Mouse (Mus musculus): ENCODE data around the gene Inip. TPM values are rescaled to one million over a fixed set of nuclear protein-coding genes. Genes with fewer than 3 reads are reported as not detected.

Inip gene
- polyA plus RNA-seq, 1 experiment from 2014 or later: 68.0 TPM

DNA sequence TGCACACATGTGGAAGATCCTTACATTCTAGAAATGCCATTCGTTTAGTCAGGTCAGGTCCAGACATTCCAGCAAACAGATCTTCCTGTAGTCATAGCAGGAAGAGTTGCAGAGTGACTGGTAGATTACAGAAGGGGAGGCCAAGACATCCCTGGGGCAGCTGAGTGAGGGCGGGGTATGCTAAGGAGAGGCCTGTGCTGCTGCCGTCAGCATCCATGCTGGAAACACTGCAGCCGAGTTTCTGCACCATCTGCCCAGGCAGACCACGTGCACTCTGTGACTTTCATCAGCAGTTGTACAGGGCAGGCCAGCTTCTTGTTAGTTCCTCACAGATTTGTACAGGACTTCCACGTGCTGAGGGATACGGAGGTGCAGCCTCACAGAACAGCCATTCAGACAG lies 22.1 kb upstream of the Inip start:
- H3K9me3 ChIP-seq: no peaks in the 10 kb centered on the region
- no peak overlapping the region for H3K4me2 ChIP-seq
- H3K27me3 ChIP-seq: no peaks in the 10 kb centered on the region
- 54% methylated on average over 7 of the region's 7 CpGs for WGBS
- no peak overlapping the region for H3K27ac ChIP-seq
- peaks cover 18% of the 10 kb centered on the region for H3K4me1 ChIP-seq
- no peak for ATAC-seq (ENCODE audit: insufficient number of reproducible peaks, insufficient read depth, low FRiP score, low TSS enrichment, low read depth)
- H3K36me3 ChIP-seq: no peaks in the 10 kb centered on the region
- H3K4me3 ChIP-seq: no peak overlapping the region
- no peak overlapping the region for H3K9ac ChIP-seq

DNA sequence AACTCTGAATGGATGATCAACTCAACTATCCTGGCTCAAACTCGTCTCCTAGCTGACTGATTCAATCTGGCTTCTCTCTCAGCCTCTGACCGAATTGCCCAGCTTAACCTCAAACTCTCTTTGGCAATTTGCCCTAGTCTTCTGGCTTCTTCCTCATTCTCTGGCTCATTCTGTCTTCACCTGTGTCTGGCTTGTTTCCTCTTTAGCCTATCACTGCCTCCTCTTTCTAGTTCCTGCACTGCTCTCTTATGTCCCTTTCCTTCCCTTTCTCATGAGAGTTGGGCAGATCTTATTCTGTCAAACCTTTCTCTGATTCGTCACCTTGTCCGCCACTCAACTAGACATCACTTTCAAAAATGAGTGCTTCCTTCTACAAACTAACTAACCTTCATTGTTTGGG lies 20.7 kb upstream of the Inip start:
- Histone ChIP-seq H3K4me1 (peaks cover 18% of the 10 kb centered on the region), H3K9me3 (no peaks in the 10 kb centered on the region), H3K27me3 (no peaks in the 10 kb centered on the region), H3K4me3 (no peak overlapping the region), H3K36me3 (no peaks in the 10 kb centered on the region), H3K4me2 (no peak overlapping the region), H3K27ac (no peak overlapping the region), H3K9ac (no peak overlapping the region)
- 74% methylated on average over 4 of the region's 4 CpGs for WGBS
- no peak for ATAC-seq (ENCODE audit: insufficient number of reproducible peaks, insufficient read depth, low FRiP score, low TSS enrichment, low read depth)

DNA sequence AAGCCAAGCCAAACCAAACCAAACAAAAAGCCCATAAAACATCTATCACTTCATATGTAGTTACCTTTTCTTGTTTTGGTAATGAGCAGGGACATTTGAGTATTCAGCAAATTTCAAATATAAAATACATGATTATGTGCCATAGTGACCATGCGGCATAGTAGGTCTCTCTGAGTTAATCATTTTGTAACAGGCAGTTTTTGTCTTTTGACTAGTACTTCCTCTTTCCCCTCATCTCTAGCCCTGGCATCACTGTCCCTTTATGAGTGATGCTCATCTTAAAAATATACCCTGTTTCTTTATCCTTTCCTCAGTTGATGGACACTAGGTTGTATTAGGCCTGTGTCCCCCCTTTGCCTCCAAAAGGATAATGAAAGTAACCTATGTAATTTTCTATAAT lies 20.1 kb upstream of the Inip start:
- no peak overlapping the region for H3K27ac ChIP-seq
- H3K4me3 ChIP-seq: no peak overlapping the region
- ATAC-seq (ENCODE audit: insufficient number of reproducible peaks, insufficient read depth, low FRiP score, low TSS enrichment, low read depth): no peak
- H3K4me2 ChIP-seq: no peak overlapping the region
- peaks cover 18% of the 10 kb centered on the region for H3K4me1 ChIP-seq
- no peak overlapping the region for H3K9ac ChIP-seq
- no peaks in the 10 kb centered on the region for H3K9me3 ChIP-seq
- 93% methylated on average over 1 of the region's 1 CpGs for WGBS
- H3K36me3 ChIP-seq: no peaks in the 10 kb centered on the region
- H3K27me3 ChIP-seq: no peaks in the 10 kb centered on the region

DNA sequence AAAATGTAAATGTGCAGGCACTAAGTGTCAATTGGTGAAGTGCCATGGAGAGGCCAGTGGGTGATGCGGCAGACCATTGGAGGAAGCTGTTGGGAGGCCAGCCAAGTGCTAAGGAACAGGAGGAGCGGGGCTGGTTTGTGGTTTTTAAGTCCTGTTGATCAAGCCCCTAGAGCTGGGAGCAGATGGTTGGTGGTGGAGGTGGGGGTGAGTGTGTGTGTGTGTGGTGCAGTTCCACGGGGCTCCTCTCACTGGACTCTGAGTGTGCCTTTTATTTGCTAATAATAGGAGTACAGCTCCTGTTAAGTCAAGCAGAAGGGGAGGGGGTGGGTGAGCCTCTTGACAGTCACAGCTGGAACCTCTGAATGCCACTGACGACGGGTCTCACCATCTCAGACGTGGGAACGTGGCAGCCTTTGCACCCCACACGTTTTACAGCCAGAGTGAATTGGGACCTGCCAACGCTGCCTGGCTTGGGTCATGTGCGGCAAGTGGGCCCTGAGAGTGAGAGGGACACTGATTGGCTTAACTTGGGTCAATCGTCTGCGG lies 18.2 kb upstream of the Inip start:
- ATAC-seq (ENCODE audit: insufficient number of reproducible peaks, insufficient read depth, low FRiP score, low TSS enrichment, low read depth): no peak
- peak overlapping the region; percentile 16; the same call in 1 of the 2 replicates for H3K27ac ChIP-seq
- H3K36me3 ChIP-seq: no peaks in the 10 kb centered on the region
- H3K9ac ChIP-seq: no peak overlapping the region
- no peak overlapping the region for H3K4me3 ChIP-seq
- peaks cover 18% of the 10 kb centered on the region for H3K4me1 ChIP-seq
- H3K9me3 ChIP-seq: no peaks in the 10 kb centered on the region
- no peaks in the 10 kb centered on the region for H3K27me3 ChIP-seq
- H3K4me2 ChIP-seq: no peak overlapping the region
- WGBS: 72% methylated on average over 12 of the region's 12 CpGs

DNA sequence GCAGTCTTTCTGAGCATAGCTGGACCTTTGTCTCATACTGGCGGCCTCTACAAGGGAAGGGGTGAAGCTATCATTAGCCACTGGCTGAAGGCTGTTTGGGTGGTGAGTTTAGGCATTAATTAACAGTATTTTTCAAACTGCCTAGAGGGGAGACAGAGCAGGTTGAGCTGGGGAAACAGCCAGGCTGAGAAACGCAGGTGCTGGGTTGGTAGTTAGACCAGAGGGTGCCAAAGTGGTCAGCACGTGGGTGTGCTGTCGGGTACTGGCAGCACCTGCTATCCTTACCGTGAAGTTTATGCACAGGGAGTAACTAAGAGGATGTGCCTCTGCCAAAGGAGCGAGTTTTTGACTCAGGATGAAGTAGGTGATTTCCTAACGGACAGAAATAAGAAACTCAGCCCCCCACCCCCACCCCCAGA lies 17.7 kb upstream of the Inip start:
- no peak overlapping the region for H3K9ac ChIP-seq
- no peak for ATAC-seq (ENCODE audit: insufficient number of reproducible peaks, insufficient read depth, low FRiP score, low TSS enrichment, low read depth)
- H3K27ac ChIP-seq: no peak overlapping the region; the same call in 1 of the 2 replicates
- H3K4me1 ChIP-seq: peaks cover 18% of the 10 kb centered on the region
- 69% methylated on average over 7 of the region's 7 CpGs for WGBS
- H3K4me3 ChIP-seq: no peak overlapping the region
- H3K9me3 ChIP-seq: no peaks in the 10 kb centered on the region
- H3K4me2 ChIP-seq: no peak overlapping the region
- H3K36me3 ChIP-seq: no peaks in the 10 kb centered on the region
- H3K27me3 ChIP-seq: no peaks in the 10 kb centered on the region

DNA sequence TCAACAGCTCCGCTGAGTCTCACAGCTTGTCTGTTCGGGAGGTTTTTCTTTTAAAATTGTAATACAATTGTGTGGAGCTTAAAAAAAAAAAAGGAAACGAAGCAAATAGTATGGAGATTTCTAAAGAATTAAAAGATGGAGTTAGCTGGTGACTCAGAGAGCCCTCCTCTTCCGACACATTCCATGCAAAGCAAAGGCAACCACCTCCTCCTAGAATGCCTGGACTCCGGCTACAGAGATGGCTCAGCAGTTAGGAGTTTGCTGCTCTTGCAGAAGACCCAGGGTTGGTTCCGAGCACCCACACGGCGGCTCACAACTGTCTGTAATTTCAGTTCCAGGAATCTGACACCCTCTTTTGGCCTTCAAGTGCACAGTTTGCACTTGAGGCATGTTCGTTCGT lies 17.1 kb upstream of the Inip start:
- no peak for ATAC-seq (ENCODE audit: insufficient number of reproducible peaks, insufficient read depth, low FRiP score, low TSS enrichment, low read depth)
- WGBS: 85% methylated on average over 10 of the region's 10 CpGs
- Histone ChIP-seq H3K4me2 (no peak overlapping the region), H3K9me3 (no peaks in the 10 kb centered on the region), H3K4me3 (no peak overlapping the region), H3K27ac (no peak overlapping the region), H3K9ac (no peak overlapping the region), H3K4me1 (peaks cover 16% of the 10 kb centered on the region), H3K27me3 (no peaks in the 10 kb centered on the region), H3K36me3 (no peaks in the 10 kb centered on the region)

DNA sequence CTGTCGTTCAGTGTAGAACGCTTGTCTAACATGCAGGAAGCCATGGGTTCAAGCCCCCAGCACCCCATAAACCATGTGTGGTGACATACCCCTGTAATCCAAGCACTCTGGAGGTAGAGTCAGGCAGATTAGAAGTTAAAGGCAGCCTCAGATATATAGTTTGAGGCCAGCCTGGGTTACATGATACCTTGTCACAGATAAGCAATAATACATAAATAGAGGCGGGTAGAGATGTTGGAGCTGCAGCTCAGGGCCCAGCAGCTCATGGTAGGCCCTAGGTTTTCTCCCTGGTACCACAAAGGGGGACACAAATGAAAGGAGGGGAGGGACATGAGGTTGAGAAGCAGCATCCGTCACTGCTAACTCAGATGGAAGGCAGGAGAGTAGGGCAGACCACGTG lies 16.4 kb upstream of the Inip start:
- H3K4me1 ChIP-seq: peaks cover 12% of the 10 kb centered on the region
- H3K9ac ChIP-seq: no peak overlapping the region
- H3K36me3 ChIP-seq: no peaks in the 10 kb centered on the region
- no peak overlapping the region for H3K4me2 ChIP-seq
- no peak overlapping the region for H3K27ac ChIP-seq
- H3K27me3 ChIP-seq: no peaks in the 10 kb centered on the region
- ATAC-seq (ENCODE audit: insufficient number of reproducible peaks, insufficient read depth, low FRiP score, low TSS enrichment, low read depth): no peak
- H3K4me3 ChIP-seq: no peak overlapping the region
- 74% methylated on average over 5 of the region's 5 CpGs for WGBS
- no peaks in the 10 kb centered on the region for H3K9me3 ChIP-seq

DNA sequence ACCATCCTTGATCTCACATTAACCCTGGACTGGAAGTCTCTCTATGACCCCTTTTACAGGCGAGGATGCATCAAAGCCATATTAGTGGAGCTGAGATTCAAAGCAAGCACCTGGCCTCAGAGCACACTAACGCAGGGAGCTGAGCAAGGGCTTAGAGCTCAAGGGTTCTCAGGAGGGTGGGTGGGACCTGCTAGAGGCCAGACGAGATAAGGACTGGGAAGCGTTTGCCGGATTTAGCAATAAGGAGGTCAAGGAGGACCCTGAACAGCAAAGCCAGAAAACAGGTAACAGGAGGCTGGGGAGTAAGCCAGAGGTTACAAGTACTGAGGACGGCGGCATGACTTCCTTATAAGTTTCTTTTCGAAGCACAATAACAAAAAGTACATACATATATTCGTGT lies 15.1 kb upstream of the Inip start:
- Histone ChIP-seq H3K4me2 (no peak overlapping the region), H3K4me1 (peaks cover 12% of the 10 kb centered on the region), H3K4me3 (no peak overlapping the region), H3K27ac (no peak overlapping the region), H3K27me3 (no peaks in the 10 kb centered on the region), H3K9ac (no peak overlapping the region), H3K9me3 (no peaks in the 10 kb centered on the region), H3K36me3 (no peaks in the 10 kb centered on the region)
- WGBS: 76% methylated on average over 9 of the region's 9 CpGs
- ATAC-seq (ENCODE audit: insufficient number of reproducible peaks, insufficient read depth, low FRiP score, low TSS enrichment, low read depth): no peak

DNA sequence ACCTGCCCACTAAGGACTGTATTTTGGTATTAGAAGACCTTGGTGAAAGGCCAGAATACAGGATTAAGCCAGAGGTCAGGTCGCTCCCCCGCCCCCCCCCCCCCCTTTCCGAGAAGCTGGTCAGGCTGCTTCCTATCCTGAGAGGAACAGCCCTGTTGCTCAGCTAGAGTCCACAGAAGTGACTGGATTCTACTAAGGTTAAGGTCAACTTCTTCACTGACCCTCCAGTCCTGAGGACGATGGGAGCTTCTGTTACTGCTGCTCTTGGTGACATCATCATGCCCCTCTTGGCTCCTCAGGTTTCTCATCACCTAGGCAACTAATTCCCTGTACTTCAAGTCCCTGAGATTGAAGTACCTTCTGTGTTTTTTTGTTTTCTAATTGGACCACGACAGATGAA lies 14.6 kb upstream of the Inip start:
- Histone ChIP-seq H3K4me2 (no peak overlapping the region), H3K36me3 (no peaks in the 10 kb centered on the region), H3K4me1 (peaks cover 12% of the 10 kb centered on the region), H3K9ac (no peak overlapping the region), H3K4me3 (no peak overlapping the region), H3K27ac (no peak overlapping the region), H3K27me3 (no peaks in the 10 kb centered on the region), H3K9me3 (no peaks in the 10 kb centered on the region)
- WGBS: 46% methylated on average over 5 of the region's 5 CpGs
- ATAC-seq (ENCODE audit: insufficient number of reproducible peaks, insufficient read depth, low FRiP score, low TSS enrichment, low read depth): no peak

DNA sequence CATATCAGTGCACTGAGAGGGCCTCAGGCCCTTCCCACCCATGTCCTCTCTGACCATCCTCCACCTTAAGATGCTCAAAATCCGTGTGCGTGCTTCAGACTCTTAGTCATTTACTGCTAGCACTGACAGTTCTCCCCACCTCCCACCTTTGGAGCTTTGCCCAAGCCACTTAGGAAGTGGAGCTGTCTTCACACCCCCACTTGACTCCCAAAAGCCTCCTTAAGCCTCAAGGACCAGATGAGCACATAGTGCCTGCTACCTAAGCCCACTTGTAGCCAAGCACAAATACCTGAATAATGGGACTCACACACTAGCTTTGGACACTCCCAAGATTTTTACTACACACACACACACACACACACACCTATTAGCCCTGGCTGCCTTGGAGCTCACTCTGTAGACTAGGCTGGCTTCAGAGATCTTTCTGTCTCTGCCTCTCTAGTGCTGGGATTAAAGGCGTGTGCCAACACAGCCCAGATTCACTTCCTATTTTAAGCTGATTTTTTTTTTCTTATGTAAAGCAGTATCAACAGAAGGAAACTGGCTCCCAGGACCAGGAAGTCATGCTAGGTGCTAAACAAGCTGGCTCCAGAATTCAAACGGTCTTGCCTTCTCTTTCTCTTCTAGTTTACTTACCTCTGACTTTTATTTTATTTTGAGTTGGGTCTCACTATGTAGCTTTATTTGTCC lies 13.9 kb upstream of the Inip start:
- WGBS: 85% methylated on average over 4 of the region's 4 CpGs
- Histone ChIP-seq H3K27me3 (no peaks in the 10 kb centered on the region), H3K9me3 (no peaks in the 10 kb centered on the region), H3K4me3 (no peak overlapping the region), H3K27ac (no peak overlapping the region), H3K9ac (no peak overlapping the region), H3K36me3 (no peaks in the 10 kb centered on the region), H3K4me2 (no peak overlapping the region), H3K4me1 (peaks cover 12% of the 10 kb centered on the region)
- no peak for ATAC-seq (ENCODE audit: insufficient number of reproducible peaks, insufficient read depth, low FRiP score, low TSS enrichment, low read depth)

DNA sequence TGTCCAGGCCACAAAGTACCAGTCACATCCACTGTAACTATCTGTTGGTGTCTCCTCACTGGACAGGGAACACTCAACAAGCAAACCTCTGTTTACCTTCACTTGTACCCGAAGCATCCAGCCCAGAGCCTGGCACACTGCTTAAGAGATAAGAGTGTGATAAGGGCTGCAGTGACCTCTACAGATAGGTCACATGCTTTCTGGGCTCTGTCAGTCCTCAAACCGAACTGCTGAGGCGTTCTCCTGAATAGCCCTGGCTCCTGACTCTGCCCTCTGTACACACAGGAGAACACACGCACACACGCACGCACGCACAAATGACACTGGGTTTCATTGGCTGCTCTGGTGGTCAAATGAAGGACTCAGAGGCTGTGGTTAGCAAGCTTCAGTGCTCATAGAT lies 12.7 kb upstream of the Inip start:
- no peak for ATAC-seq (ENCODE audit: insufficient number of reproducible peaks, insufficient read depth, low FRiP score, low TSS enrichment, low read depth)
- Histone ChIP-seq H3K27me3 (no peaks in the 10 kb centered on the region), H3K27ac (no peak overlapping the region), H3K4me2 (no peak overlapping the region), H3K36me3 (no peaks in the 10 kb centered on the region), H3K4me3 (no peak overlapping the region), H3K4me1 (peaks cover 4% of the 10 kb centered on the region), H3K9ac (no peak overlapping the region), H3K9me3 (no peaks in the 10 kb centered on the region)
- WGBS: 82% methylated on average over 7 of the region's 7 CpGs

DNA sequence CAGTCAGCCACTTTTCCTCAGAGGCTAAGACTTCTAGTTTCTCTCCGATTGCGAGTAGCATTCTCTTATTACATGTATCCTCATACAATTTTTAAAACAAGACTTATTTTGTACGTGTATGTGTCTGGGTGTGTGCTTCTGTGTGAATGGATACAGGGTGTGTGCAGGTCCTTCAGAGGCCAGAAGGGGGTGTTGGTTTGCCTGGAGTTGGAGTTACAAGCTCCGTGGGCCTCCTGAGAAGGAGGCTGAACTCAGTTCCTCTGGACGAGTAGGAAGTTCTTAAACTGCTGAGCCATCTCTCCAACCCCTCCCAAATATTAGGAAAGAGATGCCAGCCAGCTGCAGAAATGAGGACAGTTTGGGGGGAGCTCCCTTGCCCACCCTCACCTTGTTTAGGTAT lies 7.0 kb upstream of the Inip start:
- no peak for ATAC-seq (ENCODE audit: insufficient number of reproducible peaks, insufficient read depth, low FRiP score, low TSS enrichment, low read depth)
- no peaks in the 10 kb centered on the region for H3K9me3 ChIP-seq
- WGBS: 77% methylated on average over 5 of the region's 5 CpGs

More for the DNA sequence above, 7.0 kb upstream of the Inip start:
- Histone ChIP-seq H3K4me2 (no peak overlapping the region), H3K4me3 (no peak overlapping the region), H3K36me3 (no peaks in the 10 kb centered on the region), H3K9ac (no peak overlapping the region), H3K27me3 (no peaks in the 10 kb centered on the region), H3K27ac (no peak overlapping the region), H3K4me1 (peaks cover 16% of the 10 kb centered on the region)
